Mouse (Mus musculus): ENCODE data around the gene Sik2.

GRCm38 (mm10) chr9:50873210-50873609, 135.7 kb downstream of the Sik2 start:
- TF ChIP-seq POLR2A (IDR thresholded peaks at IDR 0.05; ENCODE audit: insufficient read depth, low read length) (no peak), CTCF (IDR thresholded peaks at IDR 0.05; ENCODE audit: low read depth, low read length) (no peak)

Data from ES-Bruce4 (cell line).